Mouse (Mus musculus) liver, embryonic 14.5 days (tissue): ENCODE data around the gene Csrp1.

Source experiments
- CTCF ChIP-seq: IDR thresholded peaks from 2 replicates; pipeline ENCODE4 v1.5.1; 2016; ENCODE audit warnings: antibody characterized with exemption, low read depth, control low read depth
- EP300 ChIP-seq: IDR thresholded peaks from 2 replicates; pipeline ENCODE4 v1.6.1; 2016; ENCODE audit warnings: antibody characterized with exemption, low read depth

DNA sequence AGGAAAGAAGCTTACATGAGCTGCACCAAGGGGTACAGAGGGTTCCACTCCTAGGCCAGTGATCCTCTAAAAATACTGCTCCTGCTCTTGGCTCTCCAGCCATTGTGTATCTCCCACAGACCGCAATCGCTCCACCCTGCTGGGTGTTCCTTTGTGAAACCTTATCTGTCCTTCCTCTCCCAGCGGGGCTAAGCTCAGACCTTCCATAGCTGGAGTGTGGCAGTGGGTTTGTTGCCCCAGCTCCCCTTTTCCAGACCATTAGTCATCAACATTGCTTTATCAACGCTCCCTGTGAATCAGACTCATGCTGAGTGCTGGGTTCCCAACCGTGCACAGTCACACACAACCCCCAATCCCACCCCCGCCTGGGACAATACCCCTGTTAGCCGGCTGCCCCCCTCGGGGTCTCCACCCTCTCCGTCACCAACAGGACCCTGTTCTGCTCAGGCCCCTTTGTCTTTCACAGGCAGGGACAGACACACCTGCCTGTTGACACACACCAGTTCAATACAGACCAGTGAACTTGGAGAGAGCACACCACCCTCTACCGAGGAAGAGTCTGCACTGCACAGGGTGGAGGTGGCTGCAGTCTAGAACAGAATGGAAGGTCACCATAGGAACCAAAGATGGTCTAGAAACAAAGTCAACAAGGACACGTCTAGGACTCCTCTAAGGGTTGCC, 44.3 kb upstream of the Csrp1 start:
- TF ChIP-seq CTCF = peak; percentile 26; the same call in 1 of the 2 replicates
- TF ChIP-seq EP300 = no peak
